Mouse (Mus musculus) hindbrain, embryonic 14.5 days (tissue): ENCODE measurements around the gene Ptprt. TPM values are rescaled to one million over a fixed set of nuclear protein-coding genes. Genes with fewer than 3 reads are reported as not detected.
A peak's percentile ranks its signal among the peaks of the same experiment; 100 is the strongest.

ENCODE experiments used
- ATAC-seq: fragments of 200-750 bp; cut with Nextera tagmentation; 2 replicates; pipeline ENCODE4 v1.8.0; 2017; ENCODE audit warnings: moderate number of reproducible peaks, mild to moderate bottlenecking, moderate TSS enrichment, moderate library complexity; ENCODE audit not compliant: low FRiP score
- DNase-seq: peaks from one replicate; pipeline ENCODE4 v3.0.0-alpha.2; 2015; ENCODE audit warnings: low spot score
- H3K27ac ChIP-seq: fragments of 300-500 bp; sonication (generic); 2 replicates; pipeline ENCODE4 v1.5.1; 2014; ENCODE audit warnings: mild to moderate bottlenecking, moderate library complexity
- H3K27me3 ChIP-seq: fragments of 300-500 bp; sonication (generic); 2 replicates; pipeline ENCODE4 v1.6.1; 2014; ENCODE audit warnings: mild to moderate bottlenecking, low read length, mixed read lengths; ENCODE audit not compliant: control insufficient read depth, insufficient read depth
- H3K36me3 ChIP-seq: fragments of 300-500 bp; sonication (generic); replicated peaks from 2 replicates; pipeline ENCODE4 v1.6.1; 2014; ENCODE audit not compliant: control insufficient read depth, insufficient read depth
- H3K4me1 ChIP-seq: fragments of 300-500 bp; sonication (generic); replicated peaks from 2 replicates; pipeline ENCODE4 v1.6.1; 2014; ENCODE audit warnings: antibody characterized with exemption, low read length, mixed read lengths; ENCODE audit not compliant: control insufficient read depth, insufficient read depth
- H3K4me2 ChIP-seq: fragments of 300-500 bp; sonication (generic); replicated peaks from 2 replicates; pipeline ENCODE4 v1.6.1; 2014; ENCODE audit warnings: mild to moderate bottlenecking, moderate library complexity
- H3K4me3 ChIP-seq: fragments of 300-500 bp; sonication (generic); replicated peaks from 2 replicates; pipeline ENCODE4 v1.5.1; 2014; ENCODE audit warnings: mild to moderate bottlenecking, low read length
- H3K9ac ChIP-seq: fragments of 300-500 bp; sonication (generic); 2 replicates; pipeline ENCODE4 v1.6.1; 2014
- H3K9me3 ChIP-seq: fragments of 300-500 bp; sonication (generic); 2 replicates; pipeline ENCODE4 v1.6.1; 2016; ENCODE audit warnings: low read length; ENCODE audit not compliant: control insufficient read depth
- WGBS: fragments of 180-500 bp; shearing (Covaris S2); extraction: QIAGEN DNeasy Blood & Tissue Kit; methylation state at CpG from one replicate; pipeline ENCODE4 v1.1.7; 2014; 5-methylcytosine and 5-hydroxymethylcytosine counted together
- polyA plus RNA-seq: library from polyadenylated mRNA; unstranded; fragments of >200 nt; fragmentation: Nextera tagmentation; extraction: Ambion mirVana; gene quantifications from 2 replicates; pipeline ENCODE4 v1.2.1, GENCODE M21; 2014

Ptprt gene
- polyA plus RNA-seq, 1 experiment from 2014 or later, result 21.5 TPM

- DNase-seq (no peak), ATAC-seq (no peak)
- Histone ChIP-seq H3K9me3 (no peaks in the 10 kb centered on the region), H3K36me3 (no peaks in the 10 kb centered on the region), H3K27ac (no peak overlapping the region), H3K4me1 (no peaks in the 10 kb centered on the region), H3K27me3 (no peaks in the 10 kb centered on the region), H3K4me3 (no peak overlapping the region), H3K4me2 (no peak overlapping the region), H3K9ac (no peak overlapping the region)
- WGBS, result 73% methylated on average over 8 of the region's 8 CpGs
Observed at GRCm38 (mm10) chr2:162409245-162409644, 251.7 kb downstream of the Ptprt start.

GRCm38 (mm10) chr2:162401316-162402100 lies 259.4 kb downstream of the Ptprt start:
- no peak for DNase-seq
- ATAC-seq, result no peak
- WGBS, result 54% methylated on average over 6 of the region's 6 CpGs

GRCm38 (mm10) chr2:162394601-162395000 lies 266.3 kb downstream of the Ptprt start:
- ATAC-seq (no peak), DNase-seq (no peak)
- 77% methylated on average over 6 of the region's 6 CpGs for WGBS
- Histone ChIP-seq H3K9me3 (no peaks in the 10 kb centered on the region), H3K4me2 (no peak overlapping the region), H3K9ac (no peak overlapping the region), H3K27ac (no peak overlapping the region), H3K4me3 (no peak overlapping the region), H3K27me3 (no peaks in the 10 kb centered on the region), H3K36me3 (no peaks in the 10 kb centered on the region), H3K4me1 (no peaks in the 10 kb centered on the region)

More at GRCm38 (mm10) chr2:162401316-162402100, 259.4 kb downstream of the Ptprt start:
- no peaks in the 10 kb centered on the region for H3K4me1 ChIP-seq
- H3K27ac ChIP-seq, result no peak overlapping the region
- H3K36me3 ChIP-seq, result no peaks in the 10 kb centered on the region
- no peak overlapping the region for H3K4me3 ChIP-seq
- H3K9ac ChIP-seq, result no peak overlapping the region
- H3K9me3 ChIP-seq, result no peaks in the 10 kb centered on the region
- no peak overlapping the region for H3K4me2 ChIP-seq
- H3K27me3 ChIP-seq, result no peaks in the 10 kb centered on the region

GRCm38 (mm10) chr2:162391834-162392233 lies 269.1 kb downstream of the Ptprt start:
- DNase-seq (peak; percentile 50), ATAC-seq (peak; percentile 64; the same call in 1 of the 2 replicates)
- 59% methylated on average over 4 of the region's 4 CpGs for WGBS
- H3K9ac ChIP-seq, result no peak overlapping the region
- no peaks in the 10 kb centered on the region for H3K36me3 ChIP-seq
- no peaks in the 10 kb centered on the region for H3K4me1 ChIP-seq
- no peak overlapping the region for H3K27ac ChIP-seq
- H3K9me3 ChIP-seq, result no peaks in the 10 kb centered on the region
- H3K4me2 ChIP-seq, result no peak overlapping the region
- no peaks in the 10 kb centered on the region for H3K27me3 ChIP-seq
- H3K4me3 ChIP-seq, result no peak overlapping the region

- 42% methylated on average over 7 of the region's 7 CpGs for WGBS
- Histone ChIP-seq H3K9ac (no peak overlapping the region), H3K36me3 (no peaks in the 10 kb centered on the region), H3K9me3 (no peaks in the 10 kb centered on the region), H3K27ac (no peak overlapping the region), H3K4me3 (no peak overlapping the region), H3K27me3 (no peaks in the 10 kb centered on the region), H3K4me1 (no peaks in the 10 kb centered on the region), H3K4me2 (no peak overlapping the region)
- ATAC-seq (no peak), DNase-seq (no peak)
Observed at GRCm38 (mm10) chr2:162377309-162377708, 283.6 kb downstream of the Ptprt start.

- Histone ChIP-seq H3K4me3 (no peak overlapping the region), H3K36me3 (no peaks in the 10 kb centered on the region), H3K4me1 (0 out of 2 replicates have a peak, but pooled peaks cover 7% of the 10 kb centered on the region), H3K9ac (no peak overlapping the region), H3K4me2 (no peak overlapping the region), H3K27me3 (no peaks in the 10 kb centered on the region), H3K9me3 (no peaks in the 10 kb centered on the region), H3K27ac (no peak overlapping the region)
- ATAC-seq (no peak), DNase-seq (no peak)
- WGBS, result 45% methylated on average over 1 of the region's 1 CpGs
Observed at GRCm38 (mm10) chr2:162349047-162349446, 311.9 kb downstream of the Ptprt start.

GRCm38 (mm10) chr2:162341846-162342245 lies 319.1 kb downstream of the Ptprt start:
- Histone ChIP-seq H3K27ac (no peak overlapping the region), H3K4me3 (no peak overlapping the region), H3K27me3 (no peaks in the 10 kb centered on the region), H3K9me3 (no peaks in the 10 kb centered on the region), H3K4me2 (no peak overlapping the region), H3K36me3 (no peaks in the 10 kb centered on the region), H3K4me1 (no peaks in the 10 kb centered on the region), H3K9ac (no peak overlapping the region)
- no peak for ATAC-seq
- WGBS, result 75% methylated on average over 2 of the region's 2 CpGs
- DNase-seq, result no peak

- ATAC-seq, result no peak
- 84% methylated on average over 1 of the region's 1 CpGs for WGBS
- Histone ChIP-seq H3K4me3 (no peak overlapping the region), H3K4me2 (no peak overlapping the region), H3K27ac (no peak overlapping the region), H3K4me1 (no peaks in the 10 kb centered on the region), H3K9me3 (no peaks in the 10 kb centered on the region), H3K9ac (no peak overlapping the region), H3K27me3 (no peaks in the 10 kb centered on the region), H3K36me3 (no peaks in the 10 kb centered on the region)
- DNase-seq, result no peak
Observed at GRCm38 (mm10) chr2:162340231-162340630, 320.7 kb downstream of the Ptprt start.

- Histone ChIP-seq H3K4me3 (no peak overlapping the region), H3K27ac (no peak overlapping the region), H3K27me3 (no peaks in the 10 kb centered on the region), H3K4me1 (peaks cover 10% of the 10 kb centered on the region; the same call in 1 of the 2 replicates), H3K9ac (no peak overlapping the region), H3K4me2 (no peak overlapping the region), H3K36me3 (no peaks in the 10 kb centered on the region), H3K9me3 (no peaks in the 10 kb centered on the region)
- ATAC-seq, result no peak
- WGBS, result 33% methylated on average over 5 of the region's 5 CpGs
- no peak for DNase-seq
Observed at GRCm38 (mm10) chr2:162332066-162332683, 328.8 kb downstream of the Ptprt start.
